Mouse (Mus musculus) macrophage (primary cell): ENCODE measurements around the gene Slc12a8. TPM values are rescaled to one million over a fixed set of nuclear protein-coding genes. Genes with fewer than 3 reads are reported as not detected.

Experiments used
- H3K27ac ChIP-seq: fragments of 350-480 bp; formaldehyde crosslinking; 2 replicates; pipeline ENCODE4 v1.9.0; 2021
- H3K36me3 ChIP-seq: fragments of 350-480 bp; formaldehyde crosslinking; 2 replicates; pipeline ENCODE4 v1.9.0; 2021; ENCODE audit errors: inconsistent target
- H3K4me3 ChIP-seq: fragments of 350-480 bp; formaldehyde crosslinking; 2 replicates; pipeline ENCODE4 v1.9.0; 2021; ENCODE audit errors: inconsistent target
- H3K79me2 ChIP-seq: fragments of 350-480 bp; formaldehyde crosslinking; 2 replicates; pipeline ENCODE4 v1.9.0; 2021; ENCODE audit errors: inconsistent target
- WGBS: methylation state at CpG from one replicate; pipeline ENCODE4 v1.1.7; 2026; ENCODE audit warnings: inconsistent platforms; ENCODE audit not compliant: missing documents; 5-methylcytosine and 5-hydroxymethylcytosine counted together
- polyA plus RNA-seq: library from polyadenylated mRNA; stranded (reverse); fragments of 250-400 nt; gene quantifications from 3 replicates; pipeline ENCODE4 v1.2.4, GENCODE M21; 2018; ENCODE audit warnings: inconsistent platforms

The Slc12a8 gene
- polyA plus RNA-seq, 1 experiment from 2014 or later, result not detected

- H3K4me3 ChIP-seq, result no peak overlapping the region
- H3K79me2 ChIP-seq, result no peaks in the 10 kb centered on the region
- 96% methylated on average over 8 of the region's 8 CpGs for WGBS
- H3K36me3 ChIP-seq, result no peaks in the 10 kb centered on the region
- H3K27ac ChIP-seq, result no peak overlapping the region
Measured at GRCm38 (mm10) chr16:33601299-33601698, 84.2 kb downstream of the Slc12a8 start.

GRCm38 (mm10) chr16:33605647-33606596 is 88.8 kb downstream of the Slc12a8 start:
- Histone ChIP-seq H3K36me3 (no peaks in the 10 kb centered on the region), H3K27ac (no peak overlapping the region), H3K79me2 (no peaks in the 10 kb centered on the region), H3K4me3 (no peak overlapping the region)
- WGBS, result 86% methylated on average over 9 of the region's 9 CpGs

GRCm38 (mm10) chr16:33606691-33607532 is 89.8 kb downstream of the Slc12a8 start:
- Histone ChIP-seq H3K4me3 (no peak overlapping the region), H3K27ac (no peak overlapping the region), H3K79me2 (no peaks in the 10 kb centered on the region), H3K36me3 (no peaks in the 10 kb centered on the region)
- WGBS, result 72% methylated on average over 8 of the region's 8 CpGs

- Histone ChIP-seq H3K27ac (no peak overlapping the region), H3K4me3 (no peak overlapping the region), H3K79me2 (no peaks in the 10 kb centered on the region), H3K36me3 (no peaks in the 10 kb centered on the region)
- 52% methylated on average over 2 of the region's 2 CpGs for WGBS
Measured at GRCm38 (mm10) chr16:33609554-33609953, 92.4 kb downstream of the Slc12a8 start.

GRCm38 (mm10) chr16:33610466-33610865 is 93.3 kb downstream of the Slc12a8 start:
- H3K36me3 ChIP-seq, result no peaks in the 10 kb centered on the region
- no peaks in the 10 kb centered on the region for H3K79me2 ChIP-seq
- no peak overlapping the region for H3K27ac ChIP-seq
- no peak overlapping the region for H3K4me3 ChIP-seq
- 94% methylated on average over 7 of the region's 7 CpGs for WGBS

DNA sequence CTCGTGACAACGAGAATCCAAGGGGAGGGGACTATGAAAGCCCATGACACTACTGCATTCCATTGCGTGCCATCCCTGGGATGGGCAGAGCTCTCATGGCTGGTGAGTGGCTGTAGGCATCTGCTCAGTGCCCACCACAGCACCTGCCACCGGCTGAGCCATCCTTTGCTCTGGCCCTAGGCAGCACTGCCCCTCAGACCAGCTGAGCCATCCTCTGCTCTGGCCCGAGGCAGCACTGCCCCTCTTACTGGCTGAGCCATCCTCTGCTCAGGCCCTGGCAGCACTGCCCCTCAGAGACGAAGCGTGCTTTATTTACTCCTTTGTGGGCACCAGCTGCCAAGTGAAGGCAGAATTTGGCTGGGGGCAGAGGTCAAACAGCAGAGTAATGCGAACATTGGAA is 94.2 kb downstream of the Slc12a8 start:
- Histone ChIP-seq H3K79me2 (no peaks in the 10 kb centered on the region), H3K27ac (no peak overlapping the region), H3K36me3 (no peaks in the 10 kb centered on the region), H3K4me3 (no peak overlapping the region)
- 97% methylated on average over 8 of the region's 8 CpGs for WGBS

GRCm38 (mm10) chr16:33612056-33612770 is 95.1 kb downstream of the Slc12a8 start:
- Histone ChIP-seq H3K4me3 (no peak overlapping the region), H3K79me2 (no peaks in the 10 kb centered on the region), H3K36me3 (no peaks in the 10 kb centered on the region), H3K27ac (no peak overlapping the region)
- WGBS, result 90% methylated on average over 6 of the region's 6 CpGs

- H3K79me2 ChIP-seq, result no peaks in the 10 kb centered on the region
- no peak overlapping the region for H3K4me3 ChIP-seq
- H3K36me3 ChIP-seq, result no peaks in the 10 kb centered on the region
- 100% methylated on average over 3 of the region's 3 CpGs for whole genome bisulfite sequencing
- no peak overlapping the region for H3K27ac ChIP-seq
Measured at GRCm38 (mm10) chr16:33615986-33616385, 98.9 kb downstream of the Slc12a8 start.

DNA sequence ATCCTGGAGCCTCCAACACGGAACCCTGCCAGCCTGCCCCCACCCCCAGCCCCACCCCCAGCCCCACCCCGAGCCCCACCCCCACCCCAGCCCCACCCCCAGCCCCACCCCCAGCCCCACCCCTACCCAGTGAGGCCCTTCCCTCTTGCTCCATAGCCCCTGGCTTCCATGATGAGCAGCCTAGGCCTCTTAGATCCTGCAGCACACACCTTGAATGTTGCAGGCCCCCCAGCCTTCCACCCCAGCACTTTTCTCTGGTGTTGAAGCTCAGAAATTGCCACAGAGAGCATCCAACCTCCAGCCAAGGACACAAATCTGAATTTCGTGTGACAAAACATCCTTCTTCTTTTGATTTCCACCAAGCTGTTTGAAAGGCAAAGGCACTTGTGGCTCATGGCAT is 104.7 kb downstream of the Slc12a8 start:
- WGBS, result 80% methylated on average over 1 of the region's 3 CpGs
- H3K4me3 ChIP-seq, result no peak overlapping the region
- H3K79me2 ChIP-seq, result no peaks in the 10 kb centered on the region
- no peaks in the 10 kb centered on the region for H3K36me3 ChIP-seq
- no peak overlapping the region for H3K27ac ChIP-seq

- H3K36me3 ChIP-seq, result no peaks in the 10 kb centered on the region
- H3K4me3 ChIP-seq, result no peak overlapping the region
- WGBS, result 84% methylated on average over 9 of the region's 9 CpGs
- H3K79me2 ChIP-seq, result no peaks in the 10 kb centered on the region
- no peak overlapping the region for H3K27ac ChIP-seq
Measured at GRCm38 (mm10) chr16:33624586-33624985, 107.5 kb downstream of the Slc12a8 start.

DNA sequence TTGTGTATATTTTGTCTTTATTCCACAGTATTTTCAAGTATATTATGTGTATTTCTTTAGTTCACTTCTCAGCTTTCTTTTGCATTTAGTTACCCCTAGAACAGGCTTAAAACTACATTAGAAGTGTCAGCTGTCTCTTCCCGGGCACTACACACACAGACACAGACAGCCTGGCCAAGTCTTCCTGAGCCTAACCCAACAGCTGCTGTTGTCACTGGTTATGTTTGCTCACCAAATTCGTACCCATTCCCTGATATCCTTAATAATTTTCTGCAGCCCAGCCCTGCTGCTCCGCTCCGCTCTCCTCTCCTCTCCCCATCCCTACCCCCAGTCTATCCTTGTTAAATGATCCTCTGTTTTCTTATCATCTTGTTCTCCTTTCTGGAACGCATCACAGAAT is 112.4 kb downstream of the Slc12a8 start:
- WGBS, result 97% methylated on average over 5 of the region's 5 CpGs
- H3K4me3 ChIP-seq, result no peak overlapping the region
- no peaks in the 10 kb centered on the region for H3K79me2 ChIP-seq
- H3K36me3 ChIP-seq, result no peaks in the 10 kb centered on the region
- H3K27ac ChIP-seq, result no peak overlapping the region

- Histone ChIP-seq H3K79me2 (no peaks in the 10 kb centered on the region), H3K36me3 (no peaks in the 10 kb centered on the region), H3K27ac (no peak overlapping the region), H3K4me3 (no peak overlapping the region)
- WGBS, result 92% methylated on average over 12 of the region's 12 CpGs
Measured at GRCm38 (mm10) chr16:33635836-33636595, 118.9 kb downstream of the Slc12a8 start.

GRCm38 (mm10) chr16:33641779-33642178 is 124.7 kb downstream of the Slc12a8 start:
- no peak overlapping the region for H3K4me3 ChIP-seq
- H3K27ac ChIP-seq, result no peak overlapping the region
- 43% methylated on average over 3 of the region's 3 CpGs for whole genome bisulfite sequencing
- no peaks in the 10 kb centered on the region for H3K79me2 ChIP-seq
- H3K36me3 ChIP-seq, result no peaks in the 10 kb centered on the region

GRCm38 (mm10) chr16:33653116-33653515 is 136.0 kb downstream of the Slc12a8 start:
- no peak overlapping the region for H3K27ac ChIP-seq
- no peaks in the 10 kb centered on the region for H3K36me3 ChIP-seq
- H3K79me2 ChIP-seq, result no peaks in the 10 kb centered on the region
- 98% methylated on average over 6 of the region's 6 CpGs for WGBS
- H3K4me3 ChIP-seq, result no peak overlapping the region
